In genomic region chr13:51678687-51679086, GRCm38 (mm10) we compare ENCODE assay signal across 27 mouse cellular contexts. TPM values are rescaled to one million over a fixed set of nuclear protein-coding genes. Genes with fewer than 3 reads are reported as not detected.
DNase-seq lines count a peak whose midpoint lies in the region; ATAC-seq and TF ChIP-seq lines count a peak whose summit lies in the region.
"Had no signal": no experiment of that assay in that cellular context is flagged by ENCODE, and none has a peak within 500 bp of the region (broad histone marks: within the 10 kb centered on the region; RNA-seq: fewer than 3 reads in every experiment).

No protein-coding gene starts in this region.

- TF ChIP-seq CTCF in thymus, adult 2 months (IDR thresholded peaks at IDR 0.05; ENCODE audit: borderline replicate concordance, control insufficient read depth, extremely low read depth, insufficient read depth, low read length, poor library complexity) = no peak

- H3K4me1 ChIP-seq in liver, embryonic 12.5 days = peaks cover 38% of the 10 kb centered on the region
- H3K4me1 ChIP-seq in liver, embryonic 11.5 days (replicated peaks; ENCODE audit: control insufficient read depth, insufficient read depth, low read length) = peaks cover 27% of the 10 kb centered on the region
- no peaks in the 10 kb centered on the region for H3K4me1 ChIP-seq in thymus, adult 2 months (replicated peaks; ENCODE audit: control insufficient read depth, insufficient read depth, low read length)
- H3K4me1 ChIP-seq: embryonic facial prominence, embryonic 13.5 days; embryonic facial prominence, embryonic 15.5 days; forebrain, embryonic 10.5 days; forebrain, embryonic 12.5 days had no signal

- no peaks in the 10 kb centered on the region for H3K9me3 ChIP-seq in liver, embryonic 12.5 days (replicated peaks)
- no peaks in the 10 kb centered on the region for H3K9me3 ChIP-seq in liver, embryonic 11.5 days (ENCODE audit: control insufficient read depth, low read length)
- H3K9me3 ChIP-seq: embryonic facial prominence, embryonic 13.5 days; embryonic facial prominence, embryonic 15.5 days; forebrain, embryonic 10.5 days; forebrain, embryonic 12.5 days; G1E had no signal

- H3K4me2 ChIP-seq in liver, embryonic 12.5 days = no peak overlapping the region
- no peak overlapping the region for H3K4me2 ChIP-seq in liver, embryonic 11.5 days
- H3K4me2 ChIP-seq: embryonic facial prominence, embryonic 13.5 days; embryonic facial prominence, embryonic 15.5 days; forebrain, embryonic 12.5 days had no signal

- no peaks in the 10 kb centered on the region for H3K27me3 ChIP-seq in liver, embryonic 12.5 days (replicated peaks)
- H3K27me3 ChIP-seq in liver, embryonic 11.5 days (replicated peaks; ENCODE audit: control insufficient read depth, insufficient read depth, low read length) = no peaks in the 10 kb centered on the region
- no peaks in the 10 kb centered on the region for H3K27me3 ChIP-seq in thymus, adult 2 months (ENCODE audit: control insufficient read depth, insufficient read depth, low read length)
- H3K27me3 ChIP-seq: CH12.LX; embryonic facial prominence, embryonic 13.5 days; embryonic facial prominence, embryonic 15.5 days; forebrain, embryonic 12.5 days; Patski had no signal

- no peak overlapping the region for H3K4me3 ChIP-seq in liver, embryonic 12.5 days
- H3K4me3 ChIP-seq in liver, embryonic 11.5 days (ENCODE audit: low read depth, low read length) = no peak overlapping the region
- H3K4me3 ChIP-seq in thymus, adult 2 months (ENCODE audit: control insufficient read depth, insufficient read depth, low read length) = no peak overlapping the region
- H3K4me3 ChIP-seq: embryonic facial prominence, embryonic 13.5 days; embryonic facial prominence, embryonic 15.5 days; erythroblast, embryonic 14.5 days; forebrain, embryonic 10.5 days; forebrain, embryonic 12.5 days had no signal

- peaks cover 100% of the 10 kb centered on the region for H3K36me3 ChIP-seq in liver, embryonic 12.5 days
- H3K36me3 ChIP-seq in liver, embryonic 11.5 days (ENCODE audit: control insufficient read depth, insufficient read depth, low read length) = peaks cover 68% of the 10 kb centered on the region
- peaks cover 73% of the 10 kb centered on the region for H3K36me3 ChIP-seq in thymus, adult 2 months (ENCODE audit: control insufficient read depth, insufficient read depth, low read length)

- no peak for ATAC-seq in liver, embryonic 12.5 days
- ATAC-seq in liver, embryonic 11.5 days (replicated peaks; ENCODE audit: low FRiP score) = no peak
- ATAC-seq: activated CD4-positive, CD25-positive, alpha-beta regulatory T cell, adult 4 months; CD4-positive, CD25-positive, alpha-beta regulatory T cell, adult 4 months; forebrain, embryonic 14.5 days; forebrain, embryonic 16.5 days; Patski had no signal

- 91% methylated on average over 6 of the region's 6 CpGs for WGBS in liver, embryonic 12.5 days (ENCODE audit: insufficient replicate concordance)
- 95% methylated on average over 6 of the region's 6 CpGs for WGBS in liver, embryonic 11.5 days
- WGBS in thymus, adult 2 months = 98% methylated on average over 6 of the region's 6 CpGs

- DNase-seq in cerebellum, adult 18-20 months = peak; percentile 32 to 34
- no peak for DNase-seq in cerebellum, adult 9-10 months
- DNase-seq in liver, embryonic 11.5 days (ENCODE audit: low spot score) = no peak
- no peak for DNase-seq in thymus, adult 2 months
- DNase-seq: adrenal gland, adult 8-10 months; adrenal gland, postnatal 14 days; adrenal gland, postnatal 36 days; B cell, adult 2 months; cerebellum, adult 11 months; cerebellum, adult 2 months; cerebellum, adult 9-11 months; cerebellum, postnatal 14 days; cerebellum, postnatal 36 days; embryo, embryonic 11 days had no signal

- TF ChIP-seq POLR2A in thymus, adult 2 months (IDR thresholded peaks at IDR 0.05; ENCODE audit: control insufficient read depth, extremely low read depth, insufficient read depth, low read length, poor library complexity) = no peak

- 0 out of 2 replicates have a peak overlapping the region, but pooled peaks have one; percentile 8 for H3K9ac ChIP-seq in liver, embryonic 12.5 days
- H3K9ac ChIP-seq in liver, embryonic 11.5 days (ENCODE audit: low read depth, low read length) = no peak overlapping the region
- H3K9ac ChIP-seq: embryonic facial prominence, embryonic 13.5 days; embryonic facial prominence, embryonic 15.5 days; forebrain, embryonic 12.5 days had no signal

- peak overlapping the region; percentile 0; the same call in 1 of the 2 replicates for H3K27ac ChIP-seq in liver, embryonic 12.5 days
- no peak overlapping the region for H3K27ac ChIP-seq in liver, embryonic 11.5 days (ENCODE audit: low read depth, low read length)
- no peak overlapping the region for H3K27ac ChIP-seq in thymus, adult 2 months (ENCODE audit: control insufficient read depth, insufficient read depth, low read length)
- H3K27ac ChIP-seq: embryonic facial prominence, embryonic 13.5 days; embryonic facial prominence, embryonic 15.5 days; forebrain, embryonic 10.5 days; forebrain, embryonic 12.5 days had no signal

RNA-seq across cellular contexts. Expression of gene Secisbp2, which starts 27.2 kb away (rescaled TPM):
- 19.7 and 22.7 TPM in 2 replicates for polyA plus RNA-seq in liver, embryonic 12.5 days (2016; fragmentation: Nextera tagmentation; extraction: Ambion mirVana)
- polyA plus RNA-seq in liver, embryonic 11.5 days (2014; fragmentation: Nextera tagmentation; extraction: Ambion mirVana) = 28.3 and 36.1 TPM in 2 replicates
- 50.1 and 50.8 TPM in 2 replicates for polyA plus RNA-seq in thymus, adult 2 months (2012; rRNA removed)

RNA-seq across cellular contexts. Expression of gene Cks2, which starts 33.7 kb away (rescaled TPM):
- polyA plus RNA-seq in liver, embryonic 12.5 days (2016; fragmentation: Nextera tagmentation; extraction: Ambion mirVana) = 405 and 413 TPM in 2 replicates
- 587 and 614 TPM in 2 replicates for polyA plus RNA-seq in liver, embryonic 11.5 days (2014; fragmentation: Nextera tagmentation; extraction: Ambion mirVana)
- 85.3 and 86.2 TPM in 2 replicates for polyA plus RNA-seq in thymus, adult 2 months (2012; rRNA removed)

Comparison
In these comparisons a context has a peak if more than half of its experiments do, and no peak if none do; other contexts are left out.
1. DNase-seq: peak in cerebellum, adult 18-20 months (2 of 2); none in cerebellum, adult 9-10 months (single experiment), liver, embryonic 11.5 days (single experiment) and thymus, adult 2 months (single experiment).